Mouse (Mus musculus) cerebellum, adult 18-20 months (tissue): ENCODE data around the gene Plxnb1.
A peak's percentile ranks its signal among the peaks of the same experiment; 100 is the strongest.
"Not testable (repeated sequence)": the region's sequence is repeated elsewhere in the genome, so short reads cannot be mapped to it uniquely, and the experiment has no call there.

Source experiments
- DNase-seq, 2 experiments: peaks; one replicate each; pipeline ENCODE4 v3.0.0; 2021

The Plxnb1 gene

DNA sequence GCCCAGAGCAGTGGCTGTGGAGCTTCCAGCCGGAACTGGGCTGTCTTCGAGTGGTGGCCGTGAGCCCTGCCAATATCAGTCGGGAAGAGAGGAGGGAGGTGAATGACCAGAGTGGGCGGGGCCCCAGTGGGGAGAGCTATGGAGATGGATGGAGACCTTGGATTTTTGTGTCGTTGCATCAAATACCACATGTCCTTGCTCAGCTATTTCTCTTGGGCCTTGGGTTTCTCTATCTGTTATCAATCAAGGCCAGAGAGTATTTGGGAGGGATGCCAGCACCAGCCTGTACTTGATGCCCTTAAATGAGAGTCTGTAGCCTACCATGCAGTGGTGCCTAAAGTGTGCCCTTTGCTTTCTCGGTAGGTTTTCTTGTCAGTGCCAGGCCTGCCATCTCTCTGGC is 8.1 kb downstream of the Plxnb1 start:
- no peak for DNase-seq

DNA sequence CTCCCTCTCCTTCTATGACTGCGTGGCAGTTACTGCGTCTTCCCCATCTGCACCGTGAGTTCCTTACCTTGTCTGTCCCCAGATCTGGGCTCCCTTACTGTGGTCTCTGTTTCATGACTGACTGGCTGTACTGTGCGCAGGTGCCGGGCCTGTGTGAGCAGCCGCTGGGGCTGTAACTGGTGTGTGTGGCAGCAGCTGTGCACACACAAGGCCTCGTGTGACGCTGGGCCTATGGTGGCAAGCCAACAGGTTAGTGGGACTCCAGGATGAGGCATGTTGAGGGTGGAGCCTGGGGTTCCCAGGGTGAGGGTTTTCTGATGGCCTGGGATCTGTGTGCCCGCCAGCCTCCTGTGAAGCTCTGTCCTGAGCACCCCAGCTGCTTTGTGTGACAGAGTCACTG is 8.9 kb downstream of the Plxnb1 start:
- DNase-seq, result no peak

DNA sequence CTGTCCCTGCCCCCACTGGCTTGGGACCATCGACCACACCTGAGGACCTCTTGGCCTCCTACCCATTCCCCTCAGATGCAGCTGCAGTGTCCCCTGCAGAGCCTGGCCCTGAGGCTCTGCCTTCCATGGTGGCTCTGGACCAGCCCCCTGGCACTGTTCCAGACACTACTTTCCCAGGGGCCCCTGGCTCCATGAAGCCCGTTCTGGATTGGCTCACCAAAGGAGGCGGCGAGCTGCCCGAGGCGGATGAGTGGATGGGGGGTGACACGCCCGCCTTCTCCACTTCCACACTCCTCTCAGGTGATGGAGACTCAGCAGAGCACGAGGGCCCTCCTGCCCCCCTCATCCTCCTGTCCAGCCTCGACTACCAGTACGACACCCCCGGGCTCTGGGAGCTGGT is 9.8 kb downstream of the Plxnb1 start:
- no peak for DNase-seq

DNA sequence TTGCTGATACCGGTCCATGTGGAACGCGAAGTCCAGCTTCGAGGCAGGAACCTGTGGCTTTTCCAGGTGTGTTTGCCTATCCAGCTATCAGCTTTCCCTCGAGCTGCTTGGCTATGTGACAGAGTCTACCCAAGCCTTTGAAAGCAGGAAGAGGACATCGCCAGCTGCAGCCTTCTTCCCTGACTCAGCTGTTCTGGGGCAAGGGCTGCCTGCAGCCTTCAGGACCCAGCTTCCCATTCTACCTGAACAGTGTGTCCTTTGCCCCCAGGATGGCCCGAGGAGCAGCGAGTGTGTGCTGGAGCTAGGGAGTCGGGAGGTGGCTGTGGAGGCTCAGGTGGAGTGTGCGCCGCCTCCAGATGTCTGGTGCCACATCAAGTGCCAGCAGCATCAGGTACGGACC is 10.5 kb downstream of the Plxnb1 start:
- DNase-seq, result no peak

DNA sequence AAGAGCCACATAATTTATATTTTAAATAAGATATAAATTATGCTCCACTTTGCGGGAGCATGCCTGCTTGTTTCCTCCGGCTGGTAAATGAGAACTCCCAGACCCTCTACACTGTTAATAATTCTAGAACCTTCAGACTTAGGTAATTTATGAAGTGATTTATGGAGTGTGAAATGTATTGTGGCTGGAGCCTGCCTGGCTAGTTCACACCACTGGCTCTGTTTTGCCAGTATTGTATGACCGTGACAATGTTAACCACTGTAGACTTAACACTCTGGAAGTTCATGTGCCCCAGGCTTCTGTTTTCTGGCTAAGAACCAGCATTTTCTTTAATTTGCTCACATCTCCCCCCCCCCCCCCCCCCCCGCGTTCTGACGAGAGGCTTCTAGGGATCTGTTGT is 12.2 kb downstream of the Plxnb1 start:
- no peak for DNase-seq

DNA sequence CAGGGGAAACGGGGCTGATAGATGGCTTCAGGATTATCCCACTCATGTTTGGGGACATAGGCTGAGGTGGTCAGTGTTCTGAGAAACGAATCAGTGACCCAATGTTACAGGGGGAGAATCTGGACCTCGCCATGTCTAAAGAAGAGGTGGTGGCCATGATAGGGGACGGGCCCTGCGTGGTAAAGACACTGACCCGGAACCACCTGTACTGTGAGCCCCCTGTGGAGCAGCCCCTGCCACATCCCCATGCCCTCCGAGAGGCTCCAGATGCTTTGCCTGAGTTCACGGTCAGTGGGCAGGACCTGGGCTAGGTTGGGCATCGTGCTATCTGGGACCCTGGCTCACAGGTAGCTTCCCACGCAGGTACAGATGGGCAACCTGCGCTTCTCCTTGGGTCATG is 15.1 kb downstream of the Plxnb1 start:
- no peak for DNase-seq

DNA sequence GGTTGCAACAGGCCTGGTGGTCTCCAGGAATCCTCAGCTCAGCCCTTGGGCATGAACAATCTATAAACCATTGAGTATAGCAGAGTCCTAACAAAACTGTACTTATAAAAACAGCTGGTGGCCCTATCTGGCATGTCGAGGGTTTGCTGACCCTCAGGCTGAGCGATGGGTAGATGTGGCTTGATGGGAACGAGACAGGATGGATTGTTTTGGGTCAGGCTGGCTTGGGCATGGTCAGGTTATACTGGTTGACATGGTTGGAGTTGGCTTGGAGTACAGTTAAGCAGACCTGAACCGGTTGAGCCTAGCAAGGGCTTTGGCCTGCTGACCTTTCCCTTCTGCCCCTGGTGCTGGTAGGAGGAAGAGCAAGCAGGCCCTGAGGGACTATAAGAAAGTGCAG is 15.9 kb downstream of the Plxnb1 start:
- no peak for DNase-seq

DNA sequence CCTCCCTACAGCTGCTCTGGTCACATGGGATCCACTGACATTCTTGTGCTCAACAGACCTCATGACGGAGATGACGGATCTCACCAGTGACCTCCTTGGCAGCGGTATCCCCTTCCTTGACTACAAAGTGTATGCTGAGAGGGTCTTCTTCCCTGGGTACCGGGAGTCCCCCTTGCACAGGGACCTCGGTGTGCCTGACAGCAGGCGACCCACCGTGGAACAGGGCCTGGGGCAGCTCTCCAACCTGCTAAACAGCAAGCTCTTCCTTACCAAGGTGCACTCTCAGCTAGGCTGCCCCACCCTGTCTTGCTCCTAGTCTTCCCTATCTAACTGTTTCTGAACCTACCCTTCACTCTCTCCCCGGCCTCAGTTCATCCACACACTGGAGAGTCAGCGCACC is 16.4 kb downstream of the Plxnb1 start:
- DNase-seq, result no peak

DNA sequence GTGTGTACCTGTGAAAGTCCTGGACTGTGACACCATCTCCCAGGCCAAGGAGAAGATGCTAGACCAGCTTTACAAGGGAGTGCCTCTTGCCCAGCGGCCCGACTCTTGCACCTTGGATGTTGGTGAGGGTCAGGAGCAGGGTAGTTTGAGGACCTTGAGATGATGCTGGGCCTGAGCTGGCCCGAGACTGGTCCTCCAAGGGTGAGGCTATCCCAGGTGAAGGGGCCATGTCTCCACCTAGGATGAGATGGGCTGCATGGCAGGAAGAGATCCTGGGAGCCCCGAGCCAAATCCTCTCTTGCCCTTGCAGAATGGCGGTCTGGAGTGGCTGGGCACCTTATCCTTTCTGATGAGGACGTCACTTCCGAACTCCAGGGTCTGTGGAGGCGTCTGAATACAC is 18.1 kb downstream of the Plxnb1 start:
- no peak for DNase-seq

DNA sequence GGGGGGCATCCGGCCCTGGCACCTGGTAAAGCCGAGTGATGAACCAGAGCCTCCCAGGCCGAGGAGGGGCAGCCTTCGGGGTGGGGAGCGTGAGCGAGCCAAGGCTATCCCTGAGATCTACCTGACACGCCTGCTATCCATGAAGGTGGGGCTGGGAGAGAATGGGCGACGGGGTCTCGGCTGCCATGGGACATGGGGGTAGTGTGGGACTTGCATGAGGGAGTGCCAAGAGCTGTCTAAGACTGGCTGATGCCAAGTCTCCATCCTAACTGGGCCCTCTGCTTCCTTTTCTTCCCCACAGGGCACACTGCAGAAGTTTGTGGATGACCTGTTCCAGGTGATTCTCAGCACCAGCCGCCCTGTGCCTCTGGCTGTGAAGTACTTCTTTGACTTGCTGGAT is 19.1 kb downstream of the Plxnb1 start:
- DNase-seq, result no peak

DNA sequence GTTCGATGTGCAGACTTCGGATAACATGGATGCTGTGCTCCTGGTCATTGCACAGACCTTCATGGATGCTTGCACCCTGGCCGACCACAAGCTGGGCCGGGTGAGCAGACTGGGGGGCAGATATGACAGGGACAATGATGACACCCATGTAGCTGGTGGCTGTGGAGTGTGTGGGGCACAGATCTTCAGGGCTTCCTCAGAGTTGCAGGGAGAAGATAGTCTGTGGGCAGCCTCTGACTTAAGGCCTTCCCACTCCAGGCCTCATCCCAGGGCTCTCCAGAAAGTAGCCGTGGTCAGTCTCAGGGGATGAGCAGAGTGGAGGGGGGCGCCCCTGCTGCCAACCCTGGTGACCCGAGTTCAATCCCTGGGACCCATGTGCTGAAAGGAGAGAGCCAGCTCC is 19.7 kb downstream of the Plxnb1 start:
- no peak for DNase-seq

DNA sequence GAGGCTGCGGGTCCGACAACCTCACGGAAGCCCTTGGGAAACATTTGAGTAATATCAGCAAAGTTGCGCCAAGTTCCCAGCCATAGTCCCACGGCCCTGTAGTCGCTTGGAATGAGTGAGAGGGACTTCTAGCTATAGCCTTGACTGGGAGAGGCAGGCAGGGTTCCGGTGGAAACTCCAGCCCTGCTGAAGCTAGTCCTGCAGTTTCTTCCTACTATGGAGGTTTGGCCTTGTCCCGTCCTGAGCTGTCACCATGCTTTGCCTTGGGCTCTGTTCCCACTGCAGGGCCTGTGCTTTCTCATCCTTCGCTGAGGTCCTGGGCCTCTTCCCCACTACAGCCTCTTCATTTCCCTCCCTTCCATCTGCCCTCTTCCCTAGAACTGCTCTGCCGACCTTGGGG is 21.0 kb downstream of the Plxnb1 start:
- DNase-seq, result no peak

DNA sequence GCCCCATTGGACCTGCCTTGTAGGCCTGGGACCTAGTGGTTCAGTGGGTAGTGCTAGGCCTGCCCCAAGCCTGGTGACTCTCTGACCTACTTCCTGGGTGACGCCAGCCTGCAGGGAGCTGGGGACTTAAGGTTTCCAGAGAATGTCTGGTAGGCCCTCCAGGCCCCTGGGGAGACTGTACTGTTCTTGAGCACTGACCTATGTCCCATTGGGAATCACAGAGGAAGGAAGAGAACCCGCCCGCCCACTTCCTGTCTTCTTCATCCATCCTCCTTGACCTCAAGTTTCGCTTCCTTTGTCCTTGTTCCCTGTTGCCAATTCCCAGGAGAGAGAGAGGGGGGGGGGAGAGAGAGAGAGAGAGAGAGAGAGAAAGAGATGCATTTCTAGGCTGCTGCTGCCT is 22.9 kb downstream of the Plxnb1 start:
- no peak for DNase-seq

DNA sequence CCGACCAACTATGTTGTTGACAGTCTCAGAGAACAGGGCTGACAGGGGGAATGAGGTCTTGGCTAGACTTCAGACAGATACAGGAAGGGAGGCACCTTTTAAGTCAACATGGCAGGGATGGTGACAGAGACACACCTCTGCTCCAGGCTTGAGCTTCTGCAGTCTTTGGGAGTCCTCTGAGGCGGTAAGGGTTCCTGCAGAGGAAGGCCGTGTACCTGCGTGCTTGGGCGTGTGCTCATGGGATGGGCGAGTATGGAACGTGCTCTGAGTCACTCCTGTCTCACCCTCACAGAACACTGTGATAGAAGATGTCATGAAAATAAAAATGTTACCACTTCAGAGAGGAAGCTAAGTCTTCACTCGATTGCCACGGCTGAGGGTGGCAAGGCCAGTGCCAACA is 24.4 kb downstream of the Plxnb1 start:
- no peak for DNase-seq

DNA sequence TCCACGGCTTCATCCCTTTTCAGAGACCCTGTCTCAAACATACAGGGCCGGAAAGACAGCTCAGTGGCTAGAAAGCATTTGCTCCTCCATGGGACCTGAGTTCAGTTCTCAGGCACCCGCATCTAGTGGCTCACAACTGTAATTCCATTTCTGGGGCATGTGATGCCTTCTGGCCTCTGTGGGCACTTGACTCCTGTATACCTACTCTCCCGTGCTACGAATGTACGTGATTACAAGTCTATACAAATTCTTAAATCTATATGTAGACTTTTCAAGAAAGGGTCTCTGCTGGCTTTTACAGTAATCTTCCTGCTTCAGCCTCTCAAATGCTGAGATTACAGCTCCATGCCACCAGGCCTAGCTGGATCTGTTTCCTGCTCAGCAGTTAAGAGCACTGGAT is 25.8 kb downstream of the Plxnb1 start:
- no peak for DNase-seq

DNA sequence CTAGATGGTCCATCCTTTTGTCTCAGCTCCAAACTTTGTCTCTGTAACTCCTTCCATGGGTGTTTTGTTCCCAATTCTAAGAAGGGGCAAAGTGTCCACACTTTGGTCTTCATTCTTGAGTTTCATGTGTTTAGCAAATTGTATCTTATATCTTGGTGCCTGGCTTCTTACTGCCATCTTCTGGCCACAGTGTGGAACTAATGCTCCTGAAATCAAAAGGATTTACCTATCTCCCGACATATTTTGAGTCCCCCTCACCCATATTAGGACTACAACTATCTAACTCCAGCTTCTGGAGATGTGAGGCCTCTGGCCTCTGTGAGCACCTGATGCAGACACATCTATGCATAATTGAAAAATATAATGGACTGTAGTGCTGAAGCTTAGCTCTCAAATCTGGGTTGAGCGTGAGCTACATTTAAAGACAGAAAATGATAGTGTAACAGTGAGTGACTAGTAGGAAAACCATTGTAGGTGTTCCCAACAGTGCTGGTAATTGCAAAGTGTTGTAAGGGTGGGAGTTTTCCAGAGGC is 27.4 kb downstream of the Plxnb1 start:
- peak; percentile 38 to 42 for DNase-seq

DNA sequence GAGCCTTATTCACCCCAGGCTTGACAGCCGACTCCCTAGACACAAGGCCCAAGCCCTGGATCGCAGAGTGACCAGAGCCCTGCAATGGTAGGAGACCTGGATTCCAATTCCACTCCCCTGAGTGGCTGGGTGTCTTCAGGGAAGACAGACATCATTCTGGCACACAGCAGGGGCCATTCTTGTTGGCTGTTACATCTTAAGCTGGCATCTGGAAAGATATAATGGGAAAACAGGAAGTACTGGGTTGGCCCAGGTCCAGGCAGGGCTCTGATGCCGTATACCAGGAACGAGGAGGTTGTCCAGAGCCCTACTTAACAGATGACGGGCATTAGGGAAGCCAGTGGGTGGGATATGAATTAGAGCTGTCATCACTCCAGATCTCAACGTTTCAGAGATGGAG is 28.1 kb downstream of the Plxnb1 start:
- DNase-seq, result no peak

DNA sequence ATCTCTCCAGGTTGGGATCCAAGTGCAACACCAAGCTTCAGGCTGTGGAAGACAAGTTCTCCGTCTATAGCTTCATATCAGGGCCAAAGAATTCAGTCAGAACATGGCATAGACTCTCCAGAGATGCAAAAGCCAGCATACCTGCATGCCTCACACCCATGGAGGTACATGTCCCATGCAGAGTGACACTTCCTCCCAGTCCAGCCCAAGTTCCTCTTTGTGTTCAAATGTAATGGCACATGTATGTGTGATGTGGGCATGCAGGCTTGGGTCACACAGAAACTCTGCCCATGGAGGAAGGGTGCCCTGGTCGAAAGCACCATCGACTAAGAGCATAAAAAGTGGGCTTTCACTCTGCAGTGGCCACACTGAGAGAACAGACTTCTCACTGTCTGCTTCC is 29.0 kb downstream of the Plxnb1 start:
- no peak for DNase-seq

DNA sequence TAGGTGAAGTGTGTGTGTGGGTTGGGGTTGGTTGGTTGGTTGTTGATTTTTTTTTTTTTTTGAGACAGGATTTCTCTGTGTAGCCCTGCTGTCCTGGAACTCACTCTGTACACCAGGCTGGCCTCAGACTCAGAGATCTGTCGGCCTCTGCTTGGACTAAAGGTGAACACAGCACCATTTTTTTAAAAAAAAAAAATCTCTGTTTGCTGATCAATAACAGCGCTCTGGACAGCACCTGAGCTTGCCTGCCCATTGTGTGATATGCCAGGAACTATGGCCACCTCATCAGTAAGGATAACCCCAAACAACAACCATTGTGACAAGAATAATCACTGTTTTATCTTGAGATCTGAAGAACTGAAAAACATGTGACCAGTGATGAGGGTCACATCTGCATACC is 29.9 kb downstream of the Plxnb1 start:
- DNase-seq, result no peak

DNA sequence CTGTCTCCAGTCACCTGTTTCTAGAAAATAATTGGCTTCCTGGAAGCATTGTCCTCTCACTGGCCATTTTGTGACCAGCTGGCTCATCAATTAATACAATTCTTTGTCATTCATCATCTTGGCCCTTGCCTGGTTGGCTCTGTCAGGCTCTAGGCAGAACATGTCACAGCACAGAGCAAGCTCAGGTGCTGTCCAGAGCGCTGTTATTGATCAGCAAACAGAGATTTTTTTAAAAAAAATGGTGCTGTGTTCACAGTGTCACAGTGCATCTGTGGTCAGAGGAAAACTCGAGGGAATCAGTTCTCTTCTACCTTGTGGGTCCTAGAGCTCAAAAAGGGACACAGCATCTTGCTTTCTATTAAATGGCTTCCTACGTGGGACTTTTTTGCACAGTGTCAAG is 30.3 kb downstream of the Plxnb1 start:
- no peak for DNase-seq

DNA sequence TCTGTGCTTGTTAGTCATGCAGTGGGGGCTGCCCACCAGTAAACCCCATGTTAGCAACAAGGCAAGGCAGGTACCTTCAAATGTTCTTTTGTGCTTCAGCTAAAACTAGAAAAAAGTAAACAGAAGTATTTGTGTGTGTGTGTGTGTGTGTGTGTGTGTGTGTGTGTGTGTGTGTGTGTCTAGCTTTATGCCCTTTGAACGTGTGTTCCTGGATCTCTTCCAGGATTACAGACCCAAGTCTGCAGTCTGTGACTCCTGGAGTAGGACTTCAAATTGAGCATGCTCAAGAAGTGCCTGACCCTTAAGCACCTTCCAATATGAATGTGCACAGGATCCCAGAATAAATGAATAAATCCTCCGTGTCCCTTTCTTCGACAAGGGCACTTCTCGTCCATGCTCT is 31.9 kb downstream of the Plxnb1 start:
- no peak for DNase-seq

DNA sequence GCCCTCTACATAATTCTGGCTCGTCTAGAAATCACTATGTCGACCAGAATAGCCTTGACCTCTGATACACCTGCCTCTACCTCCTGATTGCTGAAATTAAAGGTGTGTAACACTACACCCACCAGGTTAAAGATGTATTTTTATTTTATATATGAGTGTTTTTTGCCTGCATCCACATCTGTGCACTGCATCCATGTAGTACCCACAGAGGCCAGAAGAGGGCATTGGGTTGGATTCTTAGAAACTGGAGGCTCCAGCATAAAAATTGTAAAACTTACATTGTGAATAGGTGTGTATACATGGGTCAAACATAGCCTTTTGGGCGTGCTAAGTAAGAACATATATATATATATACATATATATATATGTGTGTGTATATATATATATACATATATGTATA is 33.0 kb downstream of the Plxnb1 start:
- DNase-seq, result peak in 1 of 2 experiments; percentile 14

DNA sequence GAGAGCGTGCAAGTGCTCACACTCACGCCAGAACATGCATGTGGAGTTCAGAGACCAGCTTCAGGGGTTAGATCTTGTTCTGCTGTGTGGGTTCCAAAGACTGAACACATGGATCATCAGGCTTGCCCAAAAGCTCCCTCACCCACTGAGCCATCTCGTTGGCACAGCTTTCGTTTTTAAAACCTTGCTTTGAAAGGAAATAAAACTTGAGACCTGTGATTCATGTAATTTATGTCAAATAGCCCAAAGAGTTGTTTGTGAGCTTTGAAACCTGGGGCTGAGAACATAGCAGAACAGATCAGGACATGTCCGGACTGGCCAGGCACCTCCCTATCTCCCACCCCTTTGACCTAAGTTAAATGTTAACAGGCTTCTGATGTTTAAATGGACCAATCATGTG is 34.9 kb downstream of the Plxnb1 start:
- no peak for DNase-seq

DNA sequence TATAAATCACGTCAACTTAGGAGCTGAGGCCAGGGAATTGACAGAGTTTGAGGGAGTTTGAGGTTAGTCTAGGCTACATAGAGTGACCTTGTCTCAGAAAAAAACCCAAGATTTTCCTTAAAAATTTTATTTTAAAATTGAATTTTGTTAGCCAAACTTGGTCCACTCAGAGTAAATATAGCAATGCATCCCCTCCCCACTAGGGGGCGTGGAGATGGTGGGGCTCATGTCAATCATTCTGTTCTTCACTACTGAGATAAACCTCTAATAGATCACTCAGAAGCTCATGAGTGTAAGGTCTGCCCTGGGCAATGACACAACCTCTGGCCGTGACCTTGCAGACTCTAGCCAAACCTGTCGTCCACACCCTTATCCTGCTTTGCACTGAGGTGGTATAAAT is 45.2 kb downstream of the Plxnb1 start:
- not testable (repeated sequence) for DNase-seq

DNA sequence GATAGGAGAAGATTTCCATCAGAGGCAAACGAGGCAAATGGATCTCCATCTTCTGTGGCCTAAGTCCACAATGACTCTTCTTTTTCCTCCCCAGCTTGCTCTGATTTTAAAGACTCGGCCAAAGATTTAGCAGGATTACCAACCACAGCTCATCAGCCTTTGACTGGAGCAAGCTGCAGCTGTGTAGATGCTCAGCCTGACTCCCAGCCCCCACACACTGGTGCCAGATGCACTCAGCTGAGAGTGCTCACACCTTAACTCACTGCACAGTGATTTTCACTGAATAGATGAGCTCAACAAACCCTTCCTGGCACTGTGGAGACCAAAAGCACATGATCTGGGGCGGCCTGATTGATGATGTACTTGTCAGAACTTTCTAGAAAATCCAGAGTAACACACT is 66.8 kb downstream of the Plxnb1 start, which contains the start of gene Fbxw21:
Gene Fbxw21, minus strand, starts transcription at position 101 of the 400 bp plus-strand sequence.
- no peak for DNase-seq

DNA sequence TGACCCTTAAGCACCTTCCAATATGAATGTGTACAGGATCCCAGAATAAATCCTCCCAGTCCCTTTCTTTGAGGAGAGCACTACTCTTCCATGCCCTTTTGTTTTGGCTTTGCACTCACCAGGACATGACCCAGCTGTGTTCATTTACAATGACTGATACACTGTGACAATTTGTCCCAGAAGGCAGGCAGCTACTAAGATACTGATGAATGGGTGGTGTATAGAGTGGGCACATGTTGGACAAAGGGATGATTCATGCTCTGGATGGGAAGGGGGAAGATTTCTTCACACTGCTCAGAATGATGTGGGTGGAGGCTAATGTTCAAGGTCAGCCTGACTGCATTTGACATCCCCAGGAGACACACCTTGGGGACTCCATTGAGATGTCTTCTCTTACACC is 72.1 kb downstream of the Plxnb1 start:
- no peak for DNase-seq
